Mouse (Mus musculus): ENCODE data around the gene St5. TPM values are rescaled to one million over a fixed set of nuclear protein-coding genes. Genes with fewer than 3 reads are reported as not detected.

Gene St5
- total RNA-seq, 2 experiments from 2014 or later = 8.5 to 12.5 TPM

DNA sequence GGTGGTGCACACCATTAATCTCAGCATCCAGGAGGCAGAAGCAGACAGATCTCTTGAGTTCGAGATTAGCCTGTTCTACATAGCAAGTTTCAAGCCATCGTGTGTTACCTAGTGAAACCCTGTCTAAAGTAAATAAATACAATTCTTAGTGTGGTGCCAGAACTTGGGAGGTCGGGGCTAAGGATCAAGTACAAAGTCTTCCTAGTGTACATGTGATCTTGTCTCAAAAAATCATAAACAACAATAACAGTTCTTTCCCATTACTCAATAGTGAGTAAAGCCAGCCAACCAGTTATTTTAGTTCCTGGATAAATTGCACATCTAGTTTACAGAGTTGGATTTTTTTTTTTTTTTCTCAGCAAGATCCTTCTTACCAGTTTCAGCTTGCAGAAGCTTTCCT is 1.1 kb upstream of the St5 start:
- ATAC-seq (replicated peaks; ENCODE audit: low FRiP score, low TSS enrichment, poor library complexity, severe bottlenecking) = peak; percentile 9; the same call in 1 of the 2 replicates

DNA sequence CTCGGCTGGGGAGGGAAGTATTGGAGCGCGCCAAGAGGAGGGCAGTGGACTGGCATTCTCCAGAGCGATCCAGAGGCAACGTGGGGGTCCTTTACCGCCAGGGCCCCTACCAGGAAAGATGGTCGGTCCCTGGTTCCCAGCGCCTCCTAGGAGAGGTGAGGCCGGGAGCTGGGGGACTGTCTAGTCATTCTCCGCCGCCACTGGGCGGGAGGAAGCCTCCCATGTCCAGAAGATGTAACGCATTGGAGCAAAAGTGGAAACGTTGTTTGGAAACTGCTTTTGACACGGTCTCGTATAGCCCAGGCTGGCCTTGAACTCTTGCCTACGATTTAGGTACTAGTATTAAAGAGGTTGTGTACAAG is 592 bp upstream of the St5 start:
- ATAC-seq (replicated peaks; ENCODE audit: low FRiP score, low TSS enrichment, poor library complexity, severe bottlenecking) = peak; percentile 37; the same call in 1 of the 2 replicates

DNA sequence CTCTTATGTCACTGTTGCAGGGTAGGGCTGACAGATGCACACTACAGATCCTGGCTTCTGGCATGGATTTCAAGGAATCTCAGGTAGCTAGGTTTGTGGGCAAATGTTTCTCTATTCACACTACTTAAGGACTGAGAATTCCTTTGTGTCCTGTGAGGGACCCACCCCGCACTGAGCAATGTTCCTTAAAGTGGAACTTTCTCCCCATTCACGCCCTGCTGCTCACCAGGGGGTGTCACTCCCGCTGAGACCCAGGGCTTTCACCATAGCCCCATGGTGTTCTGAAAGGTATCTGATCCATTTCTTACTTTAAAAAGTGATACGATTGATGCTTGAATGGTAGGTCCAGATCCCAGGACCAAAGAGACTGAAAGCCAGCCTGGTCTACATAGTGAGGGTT is 684 bp downstream of the St5 start:
- no peak for ATAC-seq (replicated peaks; ENCODE audit: low FRiP score, low TSS enrichment, poor library complexity, severe bottlenecking)

DNA sequence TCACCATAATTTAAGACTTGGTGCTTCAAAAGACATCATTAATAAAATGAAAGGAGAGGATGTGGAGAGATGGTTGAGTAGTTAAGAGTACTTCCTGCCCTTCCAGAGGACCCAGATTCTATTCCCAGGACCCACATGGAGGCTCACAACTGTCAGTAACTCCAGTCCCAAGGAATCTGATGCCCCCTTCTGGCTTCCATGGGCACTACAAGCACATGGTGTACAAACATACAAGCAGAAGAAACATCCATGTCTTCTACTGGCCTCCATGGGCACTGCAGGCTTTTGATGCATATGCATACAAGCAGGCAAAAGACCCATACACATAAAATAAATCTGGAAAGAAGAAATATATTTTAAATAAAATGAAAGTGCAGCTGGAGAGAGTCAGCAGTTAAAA is 3.2 kb downstream of the St5 start:
- ATAC-seq (replicated peaks; ENCODE audit: low FRiP score, low TSS enrichment, poor library complexity, severe bottlenecking) = no peak

DNA sequence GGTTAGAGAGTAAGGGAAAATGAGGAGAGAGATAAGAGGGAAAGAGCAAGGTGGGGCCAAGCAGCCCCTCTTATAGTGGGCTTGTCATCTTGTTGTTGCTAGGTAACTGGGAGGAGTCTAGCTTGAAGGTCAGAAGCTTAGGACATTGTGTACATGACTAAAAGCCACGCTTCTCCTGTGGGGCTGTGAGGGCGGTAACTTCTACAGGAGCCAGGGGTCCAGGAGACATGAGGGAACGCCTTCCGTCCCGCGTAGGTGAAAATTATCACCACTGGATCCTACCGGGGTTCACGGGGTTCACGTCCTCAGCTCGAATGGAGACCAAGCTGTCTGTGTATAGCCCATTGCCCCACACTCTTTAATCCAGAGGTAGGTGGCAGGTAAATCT is 8.1 kb downstream of the St5 start:
- ATAC-seq (replicated peaks; ENCODE audit: low FRiP score, low TSS enrichment, poor library complexity, severe bottlenecking) = no peak

DNA sequence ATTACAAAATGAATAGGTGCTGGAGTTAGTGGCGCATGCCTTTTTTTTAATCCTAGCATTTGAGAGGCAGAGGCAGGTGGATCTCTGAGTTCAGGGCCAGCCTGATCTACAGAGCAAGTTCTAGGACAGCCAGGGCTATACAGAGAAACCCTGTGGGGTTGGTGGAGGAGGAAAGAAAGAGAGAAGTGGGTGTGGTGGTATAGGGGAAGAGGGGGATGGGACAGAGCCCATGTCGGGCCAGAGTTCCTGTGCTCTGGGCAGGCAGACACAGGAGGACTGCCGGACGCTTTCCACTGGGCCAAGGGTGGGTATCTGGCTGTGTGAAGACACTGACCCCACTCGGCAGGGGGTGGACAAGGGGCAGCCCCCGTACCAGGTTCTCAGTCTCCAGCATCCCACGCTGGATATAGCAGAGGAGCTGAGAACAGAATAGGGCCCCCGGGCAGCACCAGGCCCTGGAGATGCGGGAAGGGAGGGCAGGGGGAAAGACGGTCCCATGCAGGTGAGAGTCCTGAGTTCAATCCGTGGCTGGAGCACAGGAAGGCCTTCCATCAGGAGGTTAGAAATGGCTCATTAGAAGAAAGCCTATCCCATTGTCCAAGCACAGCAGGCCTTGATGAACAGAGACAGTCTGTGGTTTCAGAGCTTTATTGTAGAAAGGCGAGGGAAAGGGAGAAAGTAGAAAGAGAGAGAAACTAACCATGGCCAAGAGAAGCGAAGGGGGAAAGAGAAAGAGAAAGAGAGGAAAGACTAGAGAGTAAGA is 8.6 kb downstream of the St5 start:
- ATAC-seq (replicated peaks; ENCODE audit: low FRiP score, low TSS enrichment, poor library complexity, severe bottlenecking) = no peak

DNA sequence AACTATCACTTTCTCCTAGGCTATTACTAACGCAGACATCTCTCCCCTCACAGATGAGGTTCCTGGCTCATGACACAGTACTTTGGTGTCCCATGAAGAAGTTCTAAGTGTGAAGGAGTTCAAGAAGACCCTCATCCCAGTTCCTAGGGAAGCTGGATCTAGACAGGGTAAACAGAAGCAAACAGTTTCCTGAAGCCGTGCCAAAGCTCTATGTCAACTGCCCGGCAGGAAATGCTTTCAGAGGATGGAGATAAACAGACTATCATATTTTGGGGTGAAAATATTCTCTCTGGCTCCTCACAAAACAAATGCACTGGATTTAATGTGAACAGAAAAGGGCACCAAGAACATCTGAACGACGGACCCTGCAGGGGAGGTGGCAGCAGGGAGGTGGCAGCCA is 12.4 kb downstream of the St5 start:
- ATAC-seq (replicated peaks; ENCODE audit: low FRiP score, low TSS enrichment, poor library complexity, severe bottlenecking) = no peak

DNA sequence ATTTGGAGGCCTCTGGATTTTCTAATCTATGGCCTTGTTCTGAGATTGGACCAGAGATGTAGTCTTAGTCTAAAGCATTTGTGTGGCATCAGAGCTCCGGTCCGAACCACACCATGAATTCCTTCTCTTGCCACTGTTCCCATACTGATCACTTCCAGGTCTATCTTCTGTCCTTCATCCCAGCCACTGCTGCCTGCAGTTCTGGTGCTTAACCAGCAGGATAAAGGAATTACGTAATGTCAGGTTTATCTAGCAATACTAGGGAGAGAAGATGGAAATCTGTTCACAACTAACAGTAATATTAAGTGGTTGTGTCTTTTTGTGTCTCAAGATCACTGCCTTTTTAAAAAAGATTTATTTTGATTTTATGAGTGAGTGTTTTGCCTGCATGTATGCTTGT is 13.3 kb downstream of the St5 start:
- no peak for ATAC-seq (replicated peaks; ENCODE audit: low FRiP score, low TSS enrichment, poor library complexity, severe bottlenecking)

DNA sequence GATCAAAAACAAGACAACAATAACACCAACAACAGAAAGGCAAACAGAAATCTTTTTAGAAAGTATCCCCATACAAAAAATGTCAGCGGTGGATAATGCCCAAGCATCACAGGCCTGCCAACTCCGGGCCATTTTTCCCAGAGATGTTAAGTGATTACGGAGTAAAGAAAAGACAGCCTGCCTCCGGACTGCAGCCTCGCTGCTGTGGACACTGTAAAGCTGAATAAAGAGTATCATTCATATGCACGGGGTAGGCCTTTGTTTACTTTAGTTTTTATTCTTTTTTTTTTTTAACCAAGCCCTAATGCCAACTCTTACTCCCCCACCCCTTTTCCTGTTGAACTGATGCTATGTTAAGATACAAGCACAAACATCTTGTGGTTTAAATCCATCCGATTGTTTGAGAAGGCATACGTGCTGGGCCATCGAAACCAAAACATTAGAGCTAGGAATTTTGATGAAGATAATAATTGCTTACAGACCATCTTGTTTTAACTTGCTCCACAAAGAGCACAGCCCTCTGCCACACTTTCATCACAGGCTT is 16.7 kb downstream of the St5 start:
- no peak for ATAC-seq (replicated peaks; ENCODE audit: low FRiP score, low TSS enrichment, poor library complexity, severe bottlenecking)

DNA sequence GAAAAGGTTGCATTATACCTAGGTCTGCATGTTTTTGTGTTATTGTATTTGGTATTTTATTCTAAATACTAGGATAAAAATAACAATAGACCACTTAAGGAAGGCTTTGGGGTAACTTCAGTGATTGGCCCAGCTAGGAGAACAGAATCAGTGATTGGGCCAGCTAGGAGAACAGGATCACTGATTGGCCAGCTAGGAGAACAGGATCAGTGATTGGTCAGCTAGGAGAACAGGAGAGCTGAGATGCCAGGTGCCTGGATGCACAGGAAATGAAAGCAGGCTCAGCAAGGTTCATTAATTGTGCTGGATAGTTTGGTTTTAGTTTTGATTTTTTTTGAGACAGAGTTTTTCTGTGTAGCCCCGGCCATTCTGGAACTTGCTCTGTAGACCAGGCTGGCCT is 22.5 kb downstream of the St5 start:
- no peak for ATAC-seq (replicated peaks; ENCODE audit: low FRiP score, low TSS enrichment, poor library complexity, severe bottlenecking)

DNA sequence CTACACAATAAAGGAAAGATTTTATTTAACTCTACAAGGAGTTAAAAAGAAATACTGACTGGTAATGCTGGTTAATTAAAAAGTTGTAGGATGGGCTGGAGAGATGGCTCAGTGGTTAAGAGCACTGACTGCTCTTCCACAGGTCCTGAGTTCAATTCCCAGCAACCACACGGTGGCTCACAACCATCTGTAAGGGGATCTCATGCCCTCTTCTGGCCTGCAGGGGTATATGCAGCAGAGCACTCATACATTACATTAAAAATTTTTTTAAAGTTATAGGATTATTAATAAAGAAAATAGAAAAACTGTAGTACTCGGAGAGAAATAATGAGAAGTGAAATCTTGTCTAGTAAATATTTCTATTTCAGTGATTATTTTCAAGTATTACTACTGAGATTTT is 23.1 kb downstream of the St5 start:
- no peak for ATAC-seq (replicated peaks; ENCODE audit: low FRiP score, low TSS enrichment, poor library complexity, severe bottlenecking)

DNA sequence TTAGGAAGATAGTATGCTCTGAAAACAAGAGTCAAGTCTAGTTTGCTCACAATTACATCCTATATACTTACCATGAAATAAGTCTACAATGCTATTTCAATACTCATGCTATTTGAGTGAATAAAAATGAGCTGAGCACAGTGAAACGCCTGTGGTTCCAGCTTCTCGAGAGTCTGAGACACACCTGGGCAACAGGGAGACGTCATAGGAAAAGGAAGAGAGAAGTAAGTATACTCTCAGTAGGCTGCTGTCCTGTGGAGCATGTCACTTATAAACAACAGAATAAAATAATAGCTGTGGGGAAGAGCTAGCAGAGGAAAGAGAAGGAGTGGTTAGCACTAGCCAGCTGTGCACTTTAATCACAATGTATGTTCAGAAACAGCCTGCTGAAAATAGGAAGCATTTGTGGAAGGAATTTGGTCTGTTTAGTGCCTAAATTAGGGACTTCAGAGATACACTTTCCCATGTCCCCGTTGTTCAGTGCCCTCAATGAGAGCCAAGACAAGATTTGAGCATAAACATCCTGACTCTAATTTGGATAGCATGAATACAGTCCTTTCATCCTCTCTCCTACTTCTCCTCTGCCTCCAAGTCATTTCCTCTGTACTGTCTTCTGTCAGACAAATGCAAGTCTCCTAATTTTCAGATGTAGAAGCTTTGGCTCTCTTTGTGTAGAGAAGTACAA is 28.3 kb downstream of the St5 start:
- no peak for ATAC-seq (replicated peaks; ENCODE audit: low FRiP score, low TSS enrichment, poor library complexity, severe bottlenecking)

DNA sequence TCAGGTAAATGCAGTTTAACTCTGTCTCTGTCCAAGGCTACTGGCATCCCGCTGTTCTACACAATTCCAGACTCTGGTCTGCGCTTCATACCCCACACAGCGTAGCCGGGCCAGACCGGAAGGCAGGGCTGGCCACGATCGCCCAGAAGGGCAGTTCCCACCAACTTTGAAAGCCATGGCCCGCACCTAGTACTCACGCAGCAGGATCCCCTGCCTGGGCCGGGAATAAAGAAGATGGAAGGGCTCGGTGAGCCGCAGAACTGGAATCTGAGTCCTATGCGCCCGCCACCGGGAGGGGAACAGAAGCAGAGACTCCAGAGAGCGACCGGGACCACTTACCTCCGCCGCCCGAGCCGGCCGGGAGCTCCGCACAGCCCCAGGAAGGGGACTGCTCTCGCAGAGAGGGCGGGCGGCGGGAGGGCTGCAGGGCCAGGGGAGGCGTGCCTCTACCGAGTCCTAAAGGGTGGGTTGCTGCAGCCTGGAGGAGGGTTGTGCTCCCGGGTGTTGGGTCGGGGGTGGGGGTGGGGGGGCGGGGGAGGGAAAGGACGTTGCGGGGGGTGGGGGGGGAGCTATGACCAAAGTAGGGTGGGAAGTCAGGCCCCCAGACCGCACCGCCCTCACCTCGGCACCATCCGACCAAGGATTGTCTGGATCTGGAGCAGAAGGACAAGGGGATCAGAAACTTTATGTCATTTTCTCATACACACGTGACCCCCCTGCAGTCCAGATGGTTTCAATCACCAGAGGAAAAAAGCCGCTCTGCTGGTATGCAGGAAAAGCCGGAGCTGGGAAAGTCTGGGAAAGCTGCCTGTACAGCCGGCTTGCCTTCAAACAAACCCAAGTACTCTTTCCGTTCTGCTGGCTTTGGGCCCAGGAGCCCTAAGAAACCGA is 31.6 kb downstream of the St5 start:
- ATAC-seq (replicated peaks; ENCODE audit: low FRiP score, low TSS enrichment, poor library complexity, severe bottlenecking) = peak; percentile 70

DNA sequence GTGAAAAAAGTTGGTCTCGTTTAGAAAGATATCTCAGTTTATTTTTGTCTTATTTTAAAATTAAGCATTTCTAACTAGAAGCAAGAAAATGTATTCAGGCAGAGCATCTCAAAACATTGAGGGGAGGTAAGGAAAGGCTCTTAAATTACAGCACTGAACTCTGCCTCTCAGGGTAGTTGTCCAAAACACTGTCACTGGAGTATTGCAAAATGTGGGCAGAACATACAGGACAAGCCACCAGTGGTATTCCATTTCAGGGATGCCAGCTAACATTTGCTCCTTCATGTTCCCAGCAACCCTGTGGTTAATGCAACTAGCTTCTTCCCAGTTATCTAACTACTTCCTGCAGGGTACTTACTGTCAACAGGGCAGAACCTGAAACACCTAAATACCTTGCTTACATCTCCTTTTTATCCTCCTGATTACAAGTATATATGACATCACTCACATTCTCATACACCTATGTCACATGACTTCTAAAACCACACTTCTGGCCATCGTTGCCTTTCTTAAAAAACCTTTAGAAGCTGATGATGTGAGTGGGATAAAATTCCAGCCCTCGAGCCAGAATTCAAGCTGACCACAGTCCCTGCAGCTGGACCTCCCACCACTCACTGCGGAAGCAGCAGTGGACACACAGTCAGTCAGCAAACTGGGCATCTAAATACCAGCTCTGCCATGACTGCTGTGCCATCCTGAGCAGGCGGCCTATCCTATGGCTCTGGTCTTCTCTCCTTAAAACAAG is 33.8 kb downstream of the St5 start:
- no peak for ATAC-seq (replicated peaks; ENCODE audit: low FRiP score, low TSS enrichment, poor library complexity, severe bottlenecking)

DNA sequence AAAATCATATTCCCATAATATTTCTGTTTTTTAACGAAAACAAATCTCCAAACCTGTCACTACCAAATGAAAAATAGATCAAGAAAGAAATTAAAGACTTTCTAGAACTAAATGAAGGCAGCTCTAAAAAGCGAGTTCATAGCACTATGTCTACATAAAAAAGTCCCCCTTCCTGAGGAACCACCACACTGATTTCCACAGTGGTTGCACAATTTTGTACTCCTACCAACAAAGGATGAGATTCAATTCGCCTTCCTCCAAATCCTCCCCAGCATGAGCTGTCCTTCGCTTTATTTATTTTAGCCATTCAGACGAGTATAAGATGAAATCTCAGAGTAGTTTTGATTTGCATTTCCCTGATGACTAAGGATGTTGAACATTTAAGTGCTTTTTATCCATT is 36.7 kb downstream of the St5 start:
- ATAC-seq (replicated peaks; ENCODE audit: low FRiP score, low TSS enrichment, poor library complexity, severe bottlenecking) = no peak

DNA sequence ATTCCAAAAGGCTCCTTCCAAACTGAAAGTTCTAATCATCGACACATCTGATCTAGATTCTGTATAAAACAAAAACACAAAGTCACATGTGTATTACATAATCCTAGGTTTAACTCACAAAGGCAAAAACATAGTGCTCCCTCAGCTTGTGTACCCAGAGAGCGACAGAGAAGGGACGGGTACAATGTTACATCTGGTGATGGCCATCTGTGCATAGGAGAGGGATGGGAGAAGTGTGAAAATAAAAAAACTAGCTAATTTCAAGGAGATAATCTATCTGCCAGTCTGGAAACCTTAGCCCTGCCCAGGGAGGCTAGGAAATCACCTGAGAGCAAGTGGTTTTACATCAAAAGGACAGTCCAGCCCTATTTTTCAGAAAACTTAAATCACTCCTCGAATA is 40.8 kb downstream of the St5 start:
- ATAC-seq (replicated peaks; ENCODE audit: low FRiP score, low TSS enrichment, poor library complexity, severe bottlenecking) = no peak

DNA sequence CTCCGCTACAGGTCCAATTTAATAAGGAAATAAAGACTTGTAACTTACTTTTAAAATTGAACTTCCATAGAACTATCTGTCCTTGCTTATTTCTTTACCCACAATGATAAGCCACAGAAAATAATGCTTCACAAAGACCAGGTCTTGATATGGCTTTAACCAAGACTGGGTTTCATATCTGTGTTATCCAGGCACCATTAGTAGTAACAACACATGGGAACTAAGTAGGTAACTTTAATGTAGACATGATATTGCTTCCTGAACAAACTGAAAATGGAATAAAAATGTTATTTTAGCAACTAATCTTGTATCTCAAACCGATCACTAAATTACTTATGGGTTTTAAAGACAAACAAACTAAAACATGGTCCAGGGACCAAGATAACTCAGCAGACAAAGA is 44.1 kb downstream of the St5 start:
- ATAC-seq (replicated peaks; ENCODE audit: low FRiP score, low TSS enrichment, poor library complexity, severe bottlenecking) = 0 out of 2 replicates have a peak, but pooled peaks have one; percentile 30

DNA sequence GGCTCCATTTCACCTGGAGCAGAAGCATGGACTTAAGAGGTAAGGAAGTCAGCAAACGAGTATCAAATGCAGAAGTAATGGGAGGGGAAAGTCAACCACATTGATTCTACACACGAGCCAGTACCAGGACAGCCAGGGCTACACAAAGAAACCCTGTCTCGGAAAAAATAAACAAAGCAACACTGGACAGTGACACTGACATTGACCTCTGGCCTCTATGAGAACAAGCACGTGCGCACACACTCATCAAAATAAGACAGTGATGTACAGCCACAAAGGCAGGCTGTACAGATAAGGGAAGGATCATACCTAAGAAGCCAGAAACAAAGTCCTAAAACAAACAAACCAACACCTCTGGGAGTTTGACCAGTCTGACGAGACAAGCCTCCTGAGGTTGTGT is 45.5 kb downstream of the St5 start:
- ATAC-seq (replicated peaks; ENCODE audit: low FRiP score, low TSS enrichment, poor library complexity, severe bottlenecking) = no peak

DNA sequence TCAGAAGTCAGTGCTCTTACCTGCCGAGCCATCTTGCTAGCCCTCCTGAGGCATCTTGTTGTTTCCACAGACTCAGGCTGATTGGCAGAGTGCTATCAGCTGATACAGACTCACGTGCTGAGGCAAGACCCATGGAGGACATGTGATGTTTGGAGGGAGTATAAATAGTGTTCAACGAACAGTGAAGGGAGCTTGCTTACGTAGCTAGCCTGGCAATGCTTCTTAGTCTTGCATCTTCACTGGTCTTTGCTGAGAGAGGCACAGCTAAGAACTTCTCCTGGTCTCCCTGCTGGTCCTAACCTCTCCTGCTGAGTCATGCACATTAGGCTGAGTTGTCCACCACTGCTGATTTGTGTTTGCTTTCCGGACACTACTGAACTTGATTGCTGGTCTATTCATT is 48.5 kb downstream of the St5 start:
- no peak for ATAC-seq (replicated peaks; ENCODE audit: low FRiP score, low TSS enrichment, poor library complexity, severe bottlenecking)
